Mouse (Mus musculus) heart, embryonic 12.5 days (tissue): Measurements from ENCODE around the gene Misp. TPM values are rescaled to one million over a fixed set of nuclear protein-coding genes. Genes with fewer than 3 reads are reported as not detected.

Source experiments
- ATAC-seq: fragments of 200-750 bp; cut with Nextera tagmentation; 2 replicates; pipeline ENCODE4 v1.8.0; 2017; ENCODE audit warnings: moderate TSS enrichment, moderate library complexity; ENCODE audit not compliant: insufficient number of reproducible peaks, low FRiP score
- H3K27ac ChIP-seq: fragments of 300-500 bp; sonication (generic); 2 replicates; pipeline ENCODE4 v1.5.1; 2016; ENCODE audit warnings: mild to moderate bottlenecking, moderate library complexity; ENCODE audit not compliant: poor library complexity, severe bottlenecking
- H3K27me3 ChIP-seq: fragments of 300-500 bp; sonication (generic); replicated peaks from 2 replicates; pipeline ENCODE4 v1.6.1; 2016; ENCODE audit warnings: mild to moderate bottlenecking, moderate library complexity
- H3K36me3 ChIP-seq: fragments of 300-500 bp; sonication (generic); 2 replicates; pipeline ENCODE4 v1.6.1; 2016; ENCODE audit warnings: mild to moderate bottlenecking, moderate library complexity
- H3K4me1 ChIP-seq: fragments of 300-500 bp; sonication (generic); replicated peaks from 2 replicates; pipeline ENCODE4 v1.6.1; 2016; ENCODE audit warnings: mild to moderate bottlenecking
- H3K4me2 ChIP-seq: fragments of 300-500 bp; sonication (generic); 2 replicates; pipeline ENCODE4 v1.6.1; 2016; ENCODE audit warnings: mild to moderate bottlenecking, moderate library complexity
- H3K4me3 ChIP-seq: fragments of 300-500 bp; sonication (generic); 2 replicates; pipeline ENCODE4 v1.5.1; 2016; ENCODE audit warnings: mild to moderate bottlenecking
- H3K9ac ChIP-seq: fragments of 300-500 bp; sonication (generic); 2 replicates; pipeline ENCODE4 v1.6.1; 2016; ENCODE audit warnings: mild to moderate bottlenecking, moderate library complexity
- H3K9me3 ChIP-seq: fragments of 300-500 bp; sonication (generic); replicated peaks from 2 replicates; pipeline ENCODE4 v1.6.1; 2016; ENCODE audit warnings: mild to moderate bottlenecking, moderate library complexity
- WGBS: fragments of 180-500 bp; shearing (Covaris S2); methylation state at CpG from one replicate; pipeline ENCODE4 v1.1.7; 2016; 5-methylcytosine and 5-hydroxymethylcytosine counted together
- microRNA-seq: library from miRNA; unstranded; fragments of <30 nt; microRNA quantifications from one replicate; pipeline ENCODE4, GENCODE M21; 2017
- polyA plus RNA-seq: library from polyadenylated mRNA; unstranded; fragments of >200 nt; fragmentation: Nextera tagmentation; extraction: Ambion mirVana; gene quantifications from 2 replicates; pipeline ENCODE4 v1.2.1, GENCODE M21; 2016

Misp gene
- polyA plus RNA-seq, 1 experiment from 2014 or later, result 0.40 TPM

DNA sequence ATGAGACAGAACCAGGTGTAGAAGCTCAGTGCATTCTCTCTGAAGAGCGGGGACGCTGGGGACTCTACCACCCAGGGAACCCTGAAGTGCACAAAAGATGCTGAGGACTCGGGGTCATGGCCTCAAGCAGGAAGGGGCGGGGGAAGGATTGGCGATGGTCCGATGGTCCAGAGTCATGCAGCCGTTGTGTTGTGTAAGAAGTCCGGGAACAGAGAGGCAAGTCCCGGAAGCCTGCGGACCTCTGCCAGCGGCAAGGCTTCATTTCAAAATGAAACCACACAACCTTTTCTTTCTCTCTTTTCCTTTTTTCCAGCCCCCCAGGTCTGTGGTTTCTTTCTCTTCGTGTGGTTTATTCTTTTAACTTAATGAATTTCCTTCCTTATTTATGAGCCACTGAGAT lies 57.0 kb downstream of the Misp start:
- no peak for ATAC-seq

DNA sequence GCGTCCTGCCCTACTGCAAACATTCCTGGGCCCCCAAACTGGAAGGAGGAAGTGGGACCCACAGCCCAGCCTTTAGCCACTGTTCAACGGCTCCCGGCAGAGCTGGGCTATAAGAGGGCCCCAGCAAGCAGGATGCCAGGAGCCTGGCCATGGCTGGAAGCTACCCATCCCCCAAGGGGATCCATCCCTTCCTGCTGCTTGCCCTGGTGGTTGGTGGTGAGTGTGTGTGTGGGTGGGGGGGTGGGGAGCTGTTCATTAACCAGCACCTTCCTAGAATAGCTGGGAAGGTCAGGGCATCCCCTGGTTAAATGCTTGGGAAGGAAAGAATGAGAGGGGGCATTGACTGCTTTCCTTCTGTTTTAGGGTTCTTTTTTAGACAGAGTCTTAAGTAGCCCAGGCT lies 58.7 kb downstream of the Misp start:
- H3K9ac ChIP-seq, result peak overlapping the region; percentile 32; the same call in 1 of the 2 replicates
- no peak overlapping the region for H3K27ac ChIP-seq
- H3K4me1 ChIP-seq, result peaks cover 30% of the 10 kb centered on the region
- no peak for ATAC-seq
- H3K27me3 ChIP-seq, result peaks cover 26% of the 10 kb centered on the region
- H3K4me3 ChIP-seq, result no peak overlapping the region
- peak overlapping the region; percentile 11; the same call in 1 of the 2 replicates for H3K4me2 ChIP-seq
- no peaks in the 10 kb centered on the region for H3K36me3 ChIP-seq
- WGBS, result 32% methylated on average over 3 of the region's 3 CpGs
- no peaks in the 10 kb centered on the region for H3K9me3 ChIP-seq

More for the DNA sequence above, 57.0 kb downstream of the Misp start:
- Histone ChIP-seq H3K27ac (no peak overlapping the region), H3K9me3 (no peaks in the 10 kb centered on the region), H3K4me3 (no peak overlapping the region), H3K27me3 (peaks cover 20% of the 10 kb centered on the region), H3K36me3 (no peaks in the 10 kb centered on the region), H3K9ac (no peak overlapping the region), H3K4me1 (peaks cover 33% of the 10 kb centered on the region), H3K4me2 (no peak overlapping the region)
- WGBS, result 62% methylated on average over 12 of the region's 12 CpGs

Small RNA genes lying within 50 kb of the gene (microRNA-seq; reads per million reads assigned to microRNA genes)
- not detected for gene Mir6910

Other genes with a start within 250 kb of the Misp start
- not detected in 2 replicates for gene Theg, start 233.7 kb upstream of the Misp start, polyA plus RNA-seq
- gene C2cd4c, start 207.0 kb upstream of the Misp start, polyA plus RNA-seq, result not detected in 2 replicates
- 2.7 and 3.0 TPM in 2 replicates for gene Shc2, start 183.1 kb upstream of the Misp start, polyA plus RNA-seq
- not detected in 2 replicates for gene Odf3l2, start 175.3 kb upstream of the Misp start, polyA plus RNA-seq
- 0.23 and 1.0 TPM in 2 replicates for gene Madcam1, start 156.4 kb upstream of the Misp start, polyA plus RNA-seq
- 41.9 and 46.0 TPM in 2 replicates for gene Tpgs1, start 151.6 kb upstream of the Misp start, polyA plus RNA-seq
- 151 and 152 TPM in 2 replicates for gene Cdc34, start 138.8 kb upstream of the Misp start, polyA plus RNA-seq
- 0.78 and 0.83 TPM in 2 replicates for gene Gzmm, start 132.0 kb upstream of the Misp start, polyA plus RNA-seq
- gene Bsg, start 116.5 kb upstream of the Misp start, polyA plus RNA-seq, result 1,289 and 1,310 TPM in 2 replicates
- gene Hcn2, start 104.4 kb upstream of the Misp start, polyA plus RNA-seq, result not detected in 2 replicates
- gene Polrmt, start 74.4 kb upstream of the Misp start, polyA plus RNA-seq, result 35.4 and 35.9 TPM in 2 replicates
- 0.22 and 0.38 TPM in 2 replicates for gene Fgf22, start 65.9 kb upstream of the Misp start, polyA plus RNA-seq
- gene Rnf126, start 54.0 kb upstream of the Misp start, polyA plus RNA-seq, result 78.7 and 78.9 TPM in 2 replicates
- gene Fstl3, start 43.7 kb upstream of the Misp start, polyA plus RNA-seq, result 21.1 and 21.9 TPM in 2 replicates
- gene Prss57, start 30.0 kb upstream of the Misp start, polyA plus RNA-seq, result 0.24 TPM in 1 of 2 replicates, not detected in the other
- 72.4 and 80.8 TPM in 2 replicates for gene Palm, start 27.4 kb upstream of the Misp start, polyA plus RNA-seq
- 139 and 142 TPM in 2 replicates for gene Ptbp1, start 33.4 kb downstream of the Misp start, polyA plus RNA-seq
- 1.8 and 2.0 TPM in 2 replicates for gene Prtn3, start 53.5 kb downstream of the Misp start, polyA plus RNA-seq
- 14.2 and 15.5 TPM in 2 replicates for gene Plppr3, start 53.6 kb downstream of the Misp start, polyA plus RNA-seq
- 0.47 TPM in 1 of 2 replicates, not detected in the other for gene Elane, start 65.3 kb downstream of the Misp start, polyA plus RNA-seq
- not detected in 2 replicates for gene Cfd, start 69.9 kb downstream of the Misp start, polyA plus RNA-seq
- gene Med16, start 87.9 kb downstream of the Misp start, polyA plus RNA-seq, result 48.3 and 50.1 TPM in 2 replicates
- 16.8 and 19.3 TPM in 2 replicates for gene Gm26602, start 89.9 kb downstream of the Misp start, polyA plus RNA-seq
- 0.45 and 0.55 TPM in 2 replicates for gene Kiss1r, start 96.0 kb downstream of the Misp start, polyA plus RNA-seq
- gene R3hdm4, start 100.2 kb downstream of the Misp start, polyA plus RNA-seq, result 92.8 and 97.3 TPM in 2 replicates
- 6.3 and 8.3 TPM in 2 replicates for gene Arid3a, start 106.1 kb downstream of the Misp start, polyA plus RNA-seq
- 78.8 and 89.6 TPM in 2 replicates for gene Wdr18, start 139.2 kb downstream of the Misp start, polyA plus RNA-seq
- 0.12 and 0.29 TPM in 2 replicates for gene Grin3b, start 149.7 kb downstream of the Misp start, polyA plus RNA-seq
- gene Tmem259, start 163.3 kb downstream of the Misp start, polyA plus RNA-seq, result 20.8 and 20.9 TPM in 2 replicates
- 302 and 307 TPM in 2 replicates for gene Cnn2, start 167.6 kb downstream of the Misp start, polyA plus RNA-seq
- 4.5 and 5.1 TPM in 2 replicates for gene Abca7, start 175.5 kb downstream of the Misp start, polyA plus RNA-seq
- 7.5 and 8.5 TPM in 2 replicates for gene Arhgap45, start 195.7 kb downstream of the Misp start, polyA plus RNA-seq
- gene Polr2e, start 218.8 kb downstream of the Misp start, polyA plus RNA-seq, result 132 and 135 TPM in 2 replicates
- 677 and 717 TPM in 2 replicates for gene Gpx4, start 226.2 kb downstream of the Misp start, polyA plus RNA-seq